Mouse (Mus musculus) telencephalon, adult 2 months (tissue): ENCODE measurements at regions not wholly inside any gene's neighbourhood (a gene's known extent, or its start where the extent isn't known, plus 50 kb on each side); places are given as distances from the start of the nearest gene placed in this dataset.

Experiments
- DNase-seq: peaks from one replicate; pipeline ENCODE4 v3.0.0-alpha.2; 2011; ENCODE audit warnings: low read depth, low spot score

GRCm38 (mm10) chr9:30772456-30772855, 149.8 kb downstream of the Adamts15 start:
- DNase-seq, result no peak

GRCm38 (mm10) chr9:30770436-30771173, 151.6 kb downstream of the Adamts15 start:
- DNase-seq, result no peak

- no peak for DNase-seq
These were observed 152.9 kb downstream of the Adamts15 start for GRCm38 (mm10) chr9:30769435-30769729.

- no peak for DNase-seq
These were observed 153.4 kb downstream of the Adamts15 start for GRCm38 (mm10) chr9:30768665-30769434.

DNA sequence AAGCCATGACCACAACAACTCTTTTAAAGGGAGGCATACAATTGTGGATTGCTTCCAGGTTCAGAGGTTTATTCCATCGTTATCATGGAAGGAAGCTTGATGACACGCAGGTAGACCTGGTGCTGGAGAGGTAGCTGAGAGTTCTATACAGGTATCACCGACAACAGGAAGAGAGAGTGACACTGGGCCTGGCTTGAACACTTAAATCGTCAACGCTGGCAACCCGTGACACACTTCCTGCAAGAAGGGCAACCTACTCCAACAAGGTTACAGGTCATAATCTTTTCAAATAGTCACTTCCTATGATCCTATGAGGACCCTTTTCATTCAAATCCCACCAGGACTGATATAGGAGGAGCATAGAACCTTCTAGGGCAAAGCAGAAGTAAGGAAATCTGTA, 155.6 kb downstream of the Adamts15 start:
- no peak for DNase-seq

GRCm38 (mm10) chr9:30766171-30766570, 156.1 kb downstream of the Adamts15 start:
- DNase-seq, result no peak

DNA sequence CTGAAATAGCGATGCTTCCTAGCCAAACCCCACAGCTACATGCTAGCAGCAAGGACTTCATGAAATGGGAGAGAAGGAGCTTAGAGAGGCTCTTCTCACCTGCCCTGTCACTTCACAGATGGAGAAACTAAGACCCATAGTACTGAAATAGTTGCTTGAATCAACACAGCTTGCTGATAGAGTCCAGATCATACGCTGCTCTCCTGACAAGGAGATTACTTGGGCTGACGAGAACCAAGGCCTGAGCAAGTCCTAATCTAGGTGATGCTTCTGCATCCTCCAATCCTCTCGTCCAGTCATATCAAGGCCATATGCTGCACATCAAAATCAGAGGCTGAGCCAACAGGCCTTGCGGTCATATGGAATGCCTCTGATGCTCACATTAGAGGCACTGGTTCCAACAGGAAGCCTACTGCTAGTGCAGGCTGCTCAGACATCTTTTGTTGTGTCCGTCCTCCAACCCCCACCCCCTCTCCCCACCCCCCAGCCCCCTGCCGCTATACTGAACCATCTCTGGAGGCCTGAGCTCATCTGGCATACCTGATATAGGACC, 157.2 kb downstream of the Adamts15 start:
- DNase-seq, result no peak

- DNase-seq, result no peak
These were observed 159.3 kb downstream of the Adamts15 start for GRCm38 (mm10) chr9:30762913-30763312.

DNA sequence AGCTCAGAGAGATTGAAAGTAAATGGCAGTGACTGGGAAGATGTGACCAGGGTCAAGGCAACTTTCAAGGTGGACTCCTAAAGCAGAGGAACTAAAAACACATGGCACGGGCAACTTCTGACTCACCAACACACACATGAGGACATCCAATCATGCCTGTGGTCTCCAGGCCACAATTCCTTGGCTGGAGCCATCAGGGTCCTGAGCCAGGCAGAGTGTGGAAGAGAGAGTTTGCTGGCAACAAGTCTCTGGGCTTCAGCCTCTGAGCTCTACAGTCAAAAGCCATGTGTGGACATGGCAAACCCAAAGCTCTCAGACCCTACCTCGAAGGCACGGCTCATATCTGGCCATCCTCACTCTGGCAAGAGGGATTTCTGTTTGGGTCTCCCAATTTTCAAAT, 164.1 kb downstream of the Adamts15 start:
- DNase-seq, result no peak

- DNase-seq, result no peak
These were observed 164.8 kb downstream of the Adamts15 start for GRCm38 (mm10) chr9:30757406-30757805.

- DNase-seq, result no peak
These were observed 165.5 kb downstream of the Adamts15 start for GRCm38 (mm10) chr9:30756796-30757195.

- no peak for DNase-seq
These were observed 166.7 kb downstream of the Adamts15 start for GRCm38 (mm10) chr9:30755586-30755985.

DNA sequence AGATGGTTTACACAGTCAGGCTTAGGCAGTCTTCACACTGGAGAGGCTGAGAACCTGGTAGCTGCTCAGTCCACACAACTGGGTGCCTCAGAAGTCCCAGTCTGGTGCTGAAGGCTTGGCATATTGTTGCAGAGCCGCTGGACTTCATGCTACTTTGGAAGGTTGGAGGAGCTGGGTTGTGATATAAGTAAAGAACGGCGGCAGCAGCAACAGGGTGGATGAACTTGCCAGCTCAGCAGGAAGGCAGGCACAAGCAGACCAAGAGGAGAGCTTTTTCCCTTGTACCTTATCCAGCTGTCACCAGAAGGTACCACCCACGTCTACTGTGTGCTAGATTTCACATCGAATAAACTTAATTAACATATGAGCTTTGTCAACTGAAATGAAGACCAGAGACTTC, 167.4 kb downstream of the Adamts15 start:
- no peak for DNase-seq

DNA sequence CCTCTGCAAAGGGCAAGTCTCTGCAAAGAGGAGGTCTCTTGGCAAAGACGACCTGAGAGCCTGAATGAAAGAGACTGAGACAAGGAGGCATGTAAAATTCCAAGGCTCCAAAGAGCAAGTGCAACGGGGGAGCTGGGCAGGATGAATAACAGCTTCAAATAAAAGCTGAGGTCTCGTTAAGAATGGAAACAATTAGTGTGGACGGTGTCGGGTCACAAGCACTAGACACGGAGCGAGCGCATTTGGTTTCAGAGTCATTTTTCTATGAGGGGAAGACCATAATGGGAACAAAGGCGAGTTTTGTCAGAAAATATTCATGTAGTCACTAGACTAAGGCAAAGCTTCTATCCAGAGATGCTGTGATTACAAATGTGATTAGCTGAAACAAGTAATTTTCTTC, 178.8 kb downstream of the Adamts15 start:
- DNase-seq, result no peak

DNA sequence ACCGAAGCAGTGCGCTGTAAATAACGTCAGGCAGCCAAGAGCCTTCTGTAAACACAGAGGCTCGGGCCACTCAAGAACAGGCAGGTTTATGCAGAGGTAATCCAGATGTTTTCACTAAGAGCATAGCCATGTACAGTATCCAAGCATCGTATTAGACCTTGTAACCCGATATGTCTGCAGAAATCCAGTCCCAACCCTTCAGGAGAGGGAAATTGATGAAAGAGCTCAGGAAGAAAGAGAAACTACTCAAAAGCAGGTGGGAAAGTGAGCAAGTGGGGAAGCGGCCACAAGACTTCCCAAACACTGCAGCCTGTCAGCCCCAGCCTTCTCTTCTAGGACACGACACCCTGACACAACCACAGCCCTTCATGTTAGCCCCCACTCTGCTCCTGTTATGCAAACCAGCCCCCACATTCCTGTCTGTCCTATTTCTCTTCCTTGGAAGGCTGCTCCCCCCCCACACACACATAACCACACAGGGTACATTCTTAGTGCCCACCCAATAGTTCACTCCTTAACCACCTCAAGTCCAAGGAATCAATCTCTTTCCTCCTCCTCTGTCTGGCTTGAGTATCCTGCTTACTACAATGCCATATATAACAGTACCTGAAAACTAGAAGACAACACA, 179.7 kb downstream of the Adamts15 start:
- DNase-seq, result no peak

- DNase-seq, result no peak
These were observed 190.6 kb downstream of the Adamts15 start for GRCm38 (mm10) chr9:30731687-30732086.

- no peak for DNase-seq
These were observed 198.7 kb downstream of the Adamts15 start for GRCm38 (mm10) chr9:30723364-30724070.

DNA sequence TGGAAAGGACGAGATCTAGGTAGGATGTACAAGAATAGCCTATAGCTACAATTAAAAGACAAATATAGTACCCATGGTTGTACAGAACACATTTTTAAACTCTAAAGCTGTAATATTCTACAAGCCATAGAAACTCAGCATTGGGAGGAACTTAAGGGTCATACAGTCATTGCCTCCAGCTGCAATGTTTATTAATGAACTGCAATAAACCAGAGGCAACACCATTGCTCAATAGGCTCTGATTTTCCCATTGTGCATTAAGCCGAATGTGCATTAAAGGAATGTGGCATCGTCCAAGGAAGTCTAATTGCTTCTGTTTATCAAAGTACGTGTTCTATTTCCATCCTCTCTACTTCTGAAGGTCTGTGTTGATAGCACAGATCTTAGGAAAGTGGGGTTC, 200.4 kb downstream of the Adamts15 start:
- no peak for DNase-seq

- DNase-seq, result peak; percentile 19
These were observed 205.7 kb downstream of the Adamts15 start for GRCm38 (mm10) chr9:30716421-30717170.

DNA sequence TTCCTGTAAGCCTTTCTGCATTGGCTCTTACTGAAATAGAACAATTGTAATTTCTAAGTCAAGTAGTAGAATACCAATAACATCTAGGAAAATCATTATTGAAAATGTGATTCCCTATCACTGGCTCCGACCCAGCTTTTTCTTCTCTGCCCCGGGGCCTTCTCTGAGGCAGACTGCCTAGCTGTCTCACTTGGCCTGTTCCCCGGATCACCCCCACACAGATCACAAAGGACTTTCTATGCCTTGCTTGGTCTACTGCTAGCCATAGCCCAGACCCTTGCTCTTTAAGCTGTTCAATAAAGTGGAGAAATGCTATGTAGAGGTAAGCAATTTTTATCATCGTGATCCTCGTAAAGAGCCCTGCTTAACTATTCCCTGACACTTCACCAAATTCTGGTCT, 212.1 kb downstream of the Adamts15 start:
- DNase-seq, result no peak

DNA sequence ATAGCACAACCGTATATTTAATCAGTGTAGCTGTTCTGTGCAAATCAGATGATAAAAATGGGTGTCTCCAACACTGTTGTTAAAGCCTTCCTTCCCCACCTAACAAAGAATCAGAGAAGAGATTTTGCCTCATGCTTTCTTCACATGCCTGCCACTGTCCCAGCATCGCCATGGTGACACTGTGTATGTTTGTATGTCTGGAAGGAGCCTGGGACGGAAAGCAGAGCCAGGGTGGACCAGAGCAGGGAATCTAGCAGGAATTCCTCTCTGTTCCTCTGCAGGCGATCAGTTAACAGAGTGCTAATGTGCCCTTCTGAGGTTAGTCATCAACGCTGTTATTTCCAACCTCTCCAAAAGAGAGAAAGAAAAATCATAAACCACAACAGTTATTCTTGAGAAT, 222.4 kb downstream of the Adamts15 start:
- DNase-seq, result no peak
